Mouse (Mus musculus) liver, postnatal 0 days (tissue): ENCODE measurements at regions not wholly inside any gene's neighbourhood (a gene's known extent, or its start where the extent isn't known, plus 50 kb on each side); places are given as distances from the start of the nearest gene placed in this dataset.

ENCODE experiments used
- CTCF ChIP-seq: sonication (generic); IDR thresholded peaks from 2 replicates; pipeline ENCODE4 v1.5.1; 2016; ENCODE audit warnings: antibody characterized with exemption, low read depth
- EP300 ChIP-seq: IDR thresholded peaks from 2 replicates; pipeline ENCODE4 v1.6.1; 2016; ENCODE audit warnings: antibody characterized with exemption, low read depth, mild to moderate bottlenecking

- TF ChIP-seq CTCF (no peak), EP300 (no peak)
These were observed 86.6 kb upstream of the Mef2a start for GRCm38 (mm10) chr7:67459209-67459608.
